Mouse (Mus musculus): ENCODE measurements around the gene Slc17a2.

Slc17a2 gene

DNA sequence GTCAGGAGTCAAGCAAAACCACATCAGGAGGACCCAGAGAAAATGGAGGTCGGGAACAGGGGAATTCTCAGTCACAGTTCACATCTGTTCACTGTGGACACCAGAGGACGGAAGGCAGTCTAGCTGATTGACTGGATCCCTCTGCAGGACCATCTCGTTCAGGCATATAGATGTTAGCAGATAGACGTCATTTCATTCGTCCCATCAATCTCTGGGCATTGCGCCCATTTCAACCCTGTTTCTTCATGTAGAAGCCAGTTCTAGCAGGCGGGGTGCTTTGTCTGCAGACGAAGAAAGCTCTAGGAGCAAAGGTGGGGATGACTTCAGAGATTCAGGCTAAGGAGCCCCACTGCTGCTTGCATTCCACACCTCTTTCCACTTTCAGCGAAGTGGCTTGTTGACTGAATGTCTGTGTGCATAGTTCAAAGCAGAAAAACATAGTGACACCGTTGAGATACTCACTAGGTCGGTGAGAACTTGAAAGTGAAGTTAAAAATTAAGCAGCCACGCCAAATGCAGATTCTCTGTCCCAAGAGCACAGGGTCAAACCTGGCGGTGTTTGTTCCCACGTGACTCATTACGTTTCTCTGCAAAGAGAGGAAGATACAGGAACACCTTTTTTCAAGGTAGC lies at the start of gene Slc17a2:
TSS of gene Slc17a2 (plus strand) at position 572 of the 631 bp plus-strand sequence.
- CTCF ChIA-PET: no interaction called here

DNA sequence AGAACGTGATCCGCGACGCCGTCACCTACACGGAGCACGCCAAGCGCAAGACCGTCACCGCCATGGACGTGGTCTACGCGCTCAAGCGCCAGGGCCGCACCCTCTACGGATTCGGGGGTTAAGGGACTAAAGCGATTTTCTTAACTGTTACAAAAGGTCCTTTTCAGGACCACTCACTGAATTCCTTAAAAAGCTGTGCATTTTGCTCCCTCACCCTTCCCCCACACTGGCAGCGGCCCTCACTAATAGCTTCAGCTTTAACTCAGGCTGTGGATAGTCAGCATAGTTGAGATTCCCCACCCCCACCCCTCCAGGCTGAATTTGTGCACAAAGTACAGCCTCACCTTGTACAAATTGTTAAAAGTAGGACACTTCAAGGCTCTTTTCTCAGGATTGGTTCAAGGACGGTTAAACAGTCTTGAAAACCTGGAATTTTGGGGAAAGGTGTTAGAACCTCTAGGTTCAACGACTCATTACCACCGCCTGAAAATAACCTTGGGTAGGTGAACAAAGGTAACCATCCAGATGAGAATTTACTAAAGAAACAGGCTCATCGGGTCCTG lies 49.5 kb upstream of the Slc17a2 start:
- CTCF ChIA-PET: interaction anchor here (0.6 to 1.4 kb wide), 2 partner anchors 9 to 882 kb away, joined by 3 to 5 read pairs; no protein-coding TSS in a partner anchor

GRCm38 (mm10) chr13:23757921-23758320 lies 48.9 kb upstream of the Slc17a2 start:
- CTCF ChIA-PET: interaction anchor here (0.6 to 1.4 kb wide), 2 partner anchors 9 to 881 kb away, joined by 3 to 5 read pairs; no protein-coding TSS in a partner anchor

DNA sequence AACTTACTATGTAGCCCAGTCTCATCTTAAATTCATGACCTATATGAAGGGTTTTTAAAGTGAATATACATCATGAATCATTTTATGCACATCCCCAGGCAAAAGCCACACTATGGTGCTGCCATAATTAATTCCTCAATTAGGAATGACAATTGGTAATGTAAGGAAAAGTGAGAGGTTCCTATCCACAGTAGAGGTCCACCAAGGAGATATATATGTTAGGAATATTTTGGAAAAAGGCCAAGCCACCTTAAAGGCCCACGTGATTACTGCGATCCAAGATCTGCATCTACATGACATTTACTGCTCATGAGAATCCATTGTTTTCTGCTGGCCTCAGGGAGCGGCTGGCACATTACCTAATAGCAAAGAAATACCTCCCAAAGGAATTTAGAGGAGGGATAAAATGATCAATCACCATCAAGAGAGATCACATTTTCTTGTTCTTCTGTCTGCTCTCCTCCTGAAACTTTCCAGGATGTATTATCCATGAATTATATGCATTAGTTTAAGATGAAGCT lies 47.5 kb upstream of the Slc17a2 start:
- CTCF ChIA-PET: interaction anchor here (1.6 kb wide), 1 partner anchor 9 kb away, joined by 5 read pairs; the partner anchor contains the start of gene Hist1h2ab

GRCm38 (mm10) chr13:23759916-23760239 lies 46.9 kb upstream of the Slc17a2 start:
- CTCF ChIA-PET: interaction anchor here (1.6 kb wide), 1 partner anchor 9 kb away, joined by 5 read pairs; the partner anchor contains the start of gene Hist1h2ab

- CTCF ChIA-PET: interaction anchor here (1.6 kb wide), 1 partner anchor 10 kb away, joined by 5 read pairs; the partner anchor contains the start of gene Hist1h2ab
Observed at GRCm38 (mm10) chr13:23760240-23760971, 46.4 kb upstream of the Slc17a2 start.

DNA sequence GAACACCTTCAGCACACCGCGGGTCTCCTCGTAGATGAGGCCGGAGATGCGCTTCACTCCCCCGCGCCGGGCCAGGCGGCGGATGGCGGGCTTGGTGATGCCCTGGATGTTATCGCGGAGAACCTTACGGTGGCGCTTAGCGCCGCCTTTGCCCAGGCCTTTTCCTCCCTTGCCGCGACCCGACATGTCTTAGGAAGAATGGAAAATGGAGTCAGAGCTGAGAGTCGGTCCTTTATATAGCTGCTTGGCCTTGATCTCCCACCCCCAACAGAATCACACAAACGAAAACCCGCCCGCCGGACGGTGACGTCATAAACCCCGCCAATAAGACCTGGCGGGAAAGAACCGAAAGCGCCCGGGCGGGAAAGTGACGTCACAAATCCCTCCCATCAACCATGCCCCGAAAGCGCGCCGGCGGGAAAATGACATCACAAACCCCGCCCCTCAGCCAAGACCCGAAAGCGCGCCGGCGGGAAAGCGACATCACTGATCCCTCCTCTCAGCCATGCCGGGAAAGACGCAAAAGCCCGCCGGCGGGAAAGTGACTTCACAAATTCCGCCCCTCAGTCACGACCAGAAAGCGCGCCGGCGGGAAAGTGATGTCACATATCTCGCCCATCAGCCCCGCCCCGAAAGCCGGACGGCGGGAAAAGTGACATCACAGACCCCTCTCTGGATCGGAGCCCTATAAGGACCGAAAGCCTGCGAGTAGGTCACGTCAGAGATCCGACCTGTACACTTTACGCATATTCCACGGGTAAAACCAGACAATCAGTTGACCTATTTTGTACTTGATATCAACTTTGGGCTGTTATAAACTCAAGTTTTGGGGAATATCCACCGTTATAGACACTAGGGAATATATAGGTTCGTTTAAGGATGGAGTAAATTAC lies 45.6 kb upstream of the Slc17a2 start, which contains the start of gene Hist1h4a:
TSS of gene Hist1h4a (minus strand) at position 259 of the 893 bp plus-strand sequence.
- CTCF ChIA-PET: no interaction called here

GRCm38 (mm10) chr13:23761871-23762821 lies 44.6 kb upstream of the Slc17a2 start, which contains the start of gene Hist1h3a:
Gene Hist1h3a, minus strand, starts transcription at chr13:23762386.
- CTCF ChIA-PET: interaction anchor here (0.5 to 0.8 kb wide), 3 partner anchors 12 to 827 kb away, joined by 3 to 4 read pairs (median 3); no protein-coding TSS in a partner anchor

GRCm38 (mm10) chr13:23763242-23763585 lies 43.6 kb upstream of the Slc17a2 start:
- CTCF ChIA-PET: interaction anchor here (0.6 kb wide), 1 partner anchor 51 kb away, joined by 3 read pairs; no protein-coding TSS in a partner anchor

GRCm38 (mm10) chr13:23763586-23764323 lies 43.0 kb upstream of the Slc17a2 start, which contains the start of gene Hist1h1a:
Gene Hist1h1a, plus strand, starts transcription at chr13:23763666.
- CTCF ChIA-PET: interaction anchor here (0.6 kb wide), 2 partner anchors 51 to 148 kb away, joined by 3 to 9 read pairs; no protein-coding TSS in a partner anchor

GRCm38 (mm10) chr13:23764324-23765171 lies 42.2 kb upstream of the Slc17a2 start:
- CTCF ChIA-PET: interaction anchor here (0.5 to 0.6 kb wide), 3 partner anchors 32 to 1761 kb away, joined by 3 to 9 read pairs (median 6); no protein-coding TSS in a partner anchor

- CTCF ChIA-PET: interaction anchor here (0.5 to 0.6 kb wide), 2 partner anchors 31 to 1761 kb away, joined by 3 to 6 read pairs; no protein-coding TSS in a partner anchor
Observed at GRCm38 (mm10) chr13:23765172-23765513, 41.6 kb upstream of the Slc17a2 start.

GRCm38 (mm10) chr13:23766772-23767171 lies 40.0 kb upstream of the Slc17a2 start:
- CTCF ChIA-PET: no interaction called here

DNA sequence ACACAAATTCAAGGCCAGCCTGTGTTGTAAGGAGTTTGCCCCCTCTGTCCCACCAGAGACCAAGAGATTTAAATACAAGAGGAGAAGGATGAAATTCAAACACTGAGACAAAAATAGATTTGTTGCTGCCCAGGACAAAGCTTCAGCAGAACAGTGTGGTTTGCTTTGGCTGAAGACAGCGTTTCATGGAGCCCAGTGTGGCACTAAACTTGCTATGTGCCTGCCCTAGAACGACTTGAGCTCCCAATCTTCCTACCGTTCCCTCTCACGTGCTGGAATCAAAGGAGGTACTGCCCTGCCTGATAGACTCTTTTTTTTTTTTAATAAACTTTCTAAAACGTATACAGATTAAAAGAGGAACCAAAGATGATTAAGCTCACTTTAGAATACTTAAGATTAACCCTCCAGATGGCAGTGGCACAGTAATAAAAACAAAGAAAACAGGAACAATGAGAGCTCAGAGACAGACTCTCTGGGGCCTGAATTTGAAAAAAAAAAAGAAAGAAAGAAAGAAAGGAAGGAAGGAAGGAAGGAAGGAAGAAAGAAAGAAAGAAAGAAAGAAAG lies 37.9 kb upstream of the Slc17a2 start:
- CTCF ChIA-PET: interaction anchor here (0.6 kb wide), 2 partner anchors 71 to 302 kb away, joined by 3 to 6 read pairs; no protein-coding TSS in a partner anchor

DNA sequence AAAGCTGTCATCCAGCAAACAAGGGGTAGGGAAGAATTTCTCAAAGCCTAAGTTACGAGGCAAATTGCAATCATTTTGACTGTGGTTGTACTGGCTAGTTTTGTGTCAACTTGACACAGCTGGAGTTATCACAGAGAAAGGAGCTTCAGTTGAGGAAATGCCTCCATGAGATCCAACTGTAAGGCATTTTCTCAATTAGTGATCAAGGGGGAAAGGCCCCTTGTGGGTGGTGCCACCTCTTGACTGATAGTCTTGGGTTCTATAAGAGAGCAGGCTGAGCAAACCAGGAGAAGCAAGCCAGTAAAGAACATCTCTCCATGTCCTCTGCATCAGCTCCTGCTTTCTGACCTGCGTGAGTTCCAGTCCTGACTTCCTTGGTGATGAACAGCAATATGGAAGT lies 37.2 kb upstream of the Slc17a2 start, which contains the start of gene Trim38:
TSS of gene Trim38 (plus strand) at position 301 of the 400 bp plus-strand sequence.
- CTCF ChIA-PET: interaction anchor here (0.6 kb wide), 1 partner anchor 303 kb away, joined by 3 read pairs; no protein-coding TSS in a partner anchor

DNA sequence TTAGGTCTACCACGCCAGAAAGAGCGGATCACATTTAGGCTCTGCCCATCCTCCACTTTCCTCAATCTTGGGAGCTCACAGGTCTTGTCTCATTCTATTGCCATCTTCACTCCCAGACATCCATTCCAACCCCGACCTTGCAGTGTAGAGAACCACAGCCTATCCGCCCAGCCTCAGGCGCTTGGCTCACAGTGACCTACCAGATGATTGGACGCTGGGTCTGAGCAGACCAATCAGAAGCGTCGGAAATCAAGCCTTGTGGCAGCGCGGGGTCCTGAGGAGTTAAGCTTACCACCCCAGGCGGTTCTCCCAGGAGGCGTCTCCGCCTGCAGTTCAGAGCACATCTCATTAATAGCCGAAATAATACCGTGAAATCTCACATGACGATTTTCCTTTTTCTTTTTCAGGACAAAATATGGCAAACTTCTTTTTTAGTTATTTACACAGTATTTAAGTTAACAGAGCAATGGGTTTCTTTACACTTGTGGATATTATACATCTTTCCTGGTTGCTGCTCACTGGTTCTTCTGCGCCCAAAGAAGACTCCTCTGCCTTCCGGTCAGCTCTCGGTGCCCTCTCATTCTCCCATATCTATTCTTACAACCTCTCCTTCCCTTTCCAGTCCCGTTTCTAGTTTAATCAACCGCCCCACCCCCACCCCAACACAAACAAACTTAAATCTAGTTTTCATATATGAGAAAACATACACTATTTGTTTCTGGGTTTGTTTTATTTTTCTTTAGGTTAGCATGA lies 34.1 kb upstream of the Slc17a2 start:
- CTCF ChIA-PET: no interaction called here
